Mouse (Mus musculus) neural tube, embryonic 11.5 days (tissue): ENCODE measurements around the gene Scn4a. TPM values are rescaled to one million over a fixed set of nuclear protein-coding genes. Genes with fewer than 3 reads are reported as not detected.

ENCODE experiments used
- ATAC-seq: fragments of 200-750 bp; cut with Nextera tagmentation; 2 replicates; pipeline ENCODE4 v1.8.0; 2017; ENCODE audit warnings: moderate number of reproducible peaks, mild to moderate bottlenecking, moderate TSS enrichment, moderate library complexity; ENCODE audit not compliant: insufficient read depth, low FRiP score, low TSS enrichment
- DNase-seq: peaks from one replicate; pipeline ENCODE4 v3.0.0-alpha.2; 2015; ENCODE audit warnings: low spot score
- H3K27ac ChIP-seq: fragments of 300-500 bp; sonication (generic); 2 replicates; pipeline ENCODE4 v1.5.1; 2014; ENCODE audit warnings: low read depth, mild to moderate bottlenecking, low read length
- H3K27me3 ChIP-seq: fragments of 300-500 bp; sonication (generic); 2 replicates; pipeline ENCODE4 v1.6.1; 2014; ENCODE audit warnings: mild to moderate bottlenecking, low read length, mixed read lengths; ENCODE audit not compliant: control insufficient read depth, insufficient read depth
- H3K36me3 ChIP-seq: fragments of 300-500 bp; sonication (generic); 2 replicates; pipeline ENCODE4 v1.6.1; 2014; ENCODE audit warnings: mild to moderate bottlenecking, low read length, moderate library complexity, mixed read lengths; ENCODE audit not compliant: control insufficient read depth, insufficient read depth
- H3K4me1 ChIP-seq: fragments of 300-500 bp; sonication (generic); 2 replicates; pipeline ENCODE4 v1.6.1; 2014; ENCODE audit warnings: low read length, mixed read lengths; ENCODE audit not compliant: control insufficient read depth, insufficient read depth
- H3K4me2 ChIP-seq: fragments of 300-500 bp; sonication (generic); 2 replicates; pipeline ENCODE4 v1.6.1; 2014; ENCODE audit warnings: low read depth, mild to moderate bottlenecking, moderate library complexity
- H3K4me3 ChIP-seq: fragments of 300-500 bp; sonication (generic); 2 replicates; pipeline ENCODE4 v1.5.1; 2014; ENCODE audit warnings: low read depth, low read length
- H3K9ac ChIP-seq: fragments of 300-500 bp; sonication (generic); 2 replicates; pipeline ENCODE4 v1.6.1; 2014; ENCODE audit warnings: mild to moderate bottlenecking, low read length
- H3K9me3 ChIP-seq: fragments of 300-500 bp; sonication (generic); 2 replicates; pipeline ENCODE4 v1.6.1; 2016; ENCODE audit warnings: low read length; ENCODE audit not compliant: control insufficient read depth
- WGBS: fragments of 180-500 bp; shearing (Covaris S2); extraction: QIAGEN DNeasy Blood & Tissue Kit; methylation state at CpG from one replicate; pipeline ENCODE4 v1.1.7; 2014; 5-methylcytosine and 5-hydroxymethylcytosine counted together
- polyA plus RNA-seq: library from polyadenylated mRNA; unstranded; fragments of >200 nt; fragmentation: Nextera tagmentation; extraction: Ambion mirVana; gene quantifications from 2 replicates; pipeline ENCODE4 v1.2.1, GENCODE M21; 2014

The Scn4a gene
- polyA plus RNA-seq, 1 experiment from 2014 or later = 0.04 TPM

DNA sequence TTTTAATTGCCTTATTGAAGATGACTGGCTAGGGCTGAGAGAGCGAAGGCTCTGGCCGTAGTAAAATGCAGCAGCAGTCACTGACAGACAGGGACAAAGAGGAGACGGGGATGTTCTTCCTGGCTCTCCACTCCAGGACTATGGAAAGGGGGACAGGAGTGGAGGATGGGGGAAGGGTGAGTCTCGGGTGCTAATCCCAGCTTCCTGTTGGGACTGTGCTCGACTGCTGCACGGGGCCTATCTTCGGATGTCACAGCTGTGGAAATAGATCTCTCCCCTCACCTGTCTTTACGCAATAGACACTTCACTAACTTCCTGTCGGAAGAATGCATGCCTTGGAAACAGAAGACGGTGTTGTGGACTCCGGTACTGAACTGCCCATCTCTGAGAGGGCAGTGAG lies 20.9 kb upstream of the Scn4a start:
- H3K4me2 ChIP-seq = no peak overlapping the region
- DNase-seq = no peak
- no peak overlapping the region for H3K4me3 ChIP-seq
- no peaks in the 10 kb centered on the region for H3K4me1 ChIP-seq
- H3K27ac ChIP-seq = no peak overlapping the region
- no peaks in the 10 kb centered on the region for H3K9me3 ChIP-seq
- 62% methylated on average over 11 of the region's 11 CpGs for WGBS
- ATAC-seq = no peak
- H3K9ac ChIP-seq = no peak overlapping the region
- H3K27me3 ChIP-seq = no peaks in the 10 kb centered on the region
- no peaks in the 10 kb centered on the region for H3K36me3 ChIP-seq

DNA sequence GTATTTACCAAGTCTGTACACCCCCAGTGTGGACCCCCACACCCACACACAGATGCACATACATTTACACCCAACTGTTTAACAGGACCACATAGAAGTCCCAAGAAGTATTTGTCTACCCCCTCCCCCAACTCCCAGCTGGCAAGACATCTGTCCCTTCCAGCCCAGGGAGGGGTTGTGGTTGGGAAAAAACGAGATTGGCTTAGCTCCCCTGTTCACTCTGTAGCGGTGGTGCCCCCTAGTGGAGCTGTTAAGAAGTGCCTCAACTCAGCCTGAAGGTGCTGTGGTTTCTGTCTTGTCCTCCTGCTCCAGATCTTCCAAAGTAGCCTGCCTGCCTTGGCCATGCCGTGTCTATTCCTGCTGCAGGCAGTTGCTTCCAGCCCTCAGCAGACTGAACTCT lies 13.2 kb upstream of the Scn4a start:
- Histone ChIP-seq H3K4me2 (no peak overlapping the region), H3K9ac (no peak overlapping the region), H3K4me3 (no peak overlapping the region), H3K27me3 (no peaks in the 10 kb centered on the region), H3K27ac (no peak overlapping the region), H3K36me3 (no peaks in the 10 kb centered on the region), H3K9me3 (no peaks in the 10 kb centered on the region), H3K4me1 (no peaks in the 10 kb centered on the region)
- ATAC-seq = no peak
- peak; percentile 79 for DNase-seq
- 17% methylated on average over 3 of the region's 3 CpGs for WGBS

DNA sequence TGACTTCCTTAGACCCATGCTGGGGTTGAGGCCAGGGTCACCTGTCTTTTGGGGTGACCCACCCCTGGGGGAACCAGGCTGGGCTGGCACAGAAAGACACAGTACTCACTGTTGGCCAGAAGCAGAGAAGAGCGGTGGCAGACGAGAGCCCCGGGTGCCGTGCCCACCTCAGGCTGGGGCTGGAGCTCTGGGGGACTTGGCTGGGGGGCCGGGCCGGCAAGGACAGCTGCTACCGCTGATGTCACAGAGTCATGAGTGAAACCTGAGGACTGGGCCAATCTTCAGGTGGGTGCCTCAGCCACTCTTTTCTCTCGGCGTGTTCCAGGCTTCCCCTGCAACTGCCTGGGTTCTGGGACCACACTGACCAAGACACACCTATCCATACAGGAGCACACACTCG lies 12.3 kb upstream of the Scn4a start, which contains the start of gene Prr29:
Prr29 (plus strand) TSS at position 107 of the 400 bp plus-strand sequence.
- Histone ChIP-seq H3K27ac (no peak within 1 kb of the TSS), H3K9ac (peak within 1 kb of the TSS; percentile 26; the same call in 1 of the 2 replicates), H3K4me2 (no peak within 1 kb of the TSS), H3K9me3 (no peaks in the 10 kb centered on the region), H3K27me3 (no peaks in the 10 kb centered on the region), H3K4me3 (no peak within 1 kb of the TSS), H3K36me3 (no peaks in the 10 kb centered on the region), H3K4me1 (no peaks in the 10 kb centered on the region)
- WGBS = 63% methylated on average over 7 of the region's 10 CpGs
- DNase-seq = no peak
- ATAC-seq = no peak

DNA sequence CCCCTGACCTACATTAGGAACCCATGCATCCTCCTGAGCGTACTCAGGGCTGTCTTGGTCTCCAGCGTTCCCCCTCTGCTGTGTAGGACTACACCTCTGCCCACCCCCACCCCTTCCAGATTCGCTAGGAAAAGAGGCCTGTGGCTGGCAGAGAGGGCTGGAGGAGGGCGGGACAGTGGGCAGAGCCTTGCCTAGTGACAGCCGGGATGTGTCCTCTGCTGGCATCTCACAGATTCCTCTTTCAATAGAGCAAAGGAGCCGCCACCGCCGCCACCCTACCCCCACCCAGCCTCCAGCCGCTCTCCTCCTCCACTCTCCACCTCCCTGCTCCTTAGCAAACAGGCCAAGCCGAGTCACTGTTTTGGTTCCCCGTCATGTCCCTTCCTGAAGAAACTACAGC lies 11.6 kb upstream of the Scn4a start:
- H3K27me3 ChIP-seq = no peaks in the 10 kb centered on the region
- H3K27ac ChIP-seq = no peak overlapping the region
- H3K36me3 ChIP-seq = no peaks in the 10 kb centered on the region
- WGBS = 4% methylated on average over 11 of the region's 11 CpGs
- H3K4me1 ChIP-seq = no peaks in the 10 kb centered on the region
- no peaks in the 10 kb centered on the region for H3K9me3 ChIP-seq
- H3K4me2 ChIP-seq = no peak overlapping the region
- DNase-seq (no peak), ATAC-seq (no peak)
- peak overlapping the region; percentile 26; the same call in 1 of the 2 replicates for H3K9ac ChIP-seq
- H3K4me3 ChIP-seq = no peak overlapping the region

DNA sequence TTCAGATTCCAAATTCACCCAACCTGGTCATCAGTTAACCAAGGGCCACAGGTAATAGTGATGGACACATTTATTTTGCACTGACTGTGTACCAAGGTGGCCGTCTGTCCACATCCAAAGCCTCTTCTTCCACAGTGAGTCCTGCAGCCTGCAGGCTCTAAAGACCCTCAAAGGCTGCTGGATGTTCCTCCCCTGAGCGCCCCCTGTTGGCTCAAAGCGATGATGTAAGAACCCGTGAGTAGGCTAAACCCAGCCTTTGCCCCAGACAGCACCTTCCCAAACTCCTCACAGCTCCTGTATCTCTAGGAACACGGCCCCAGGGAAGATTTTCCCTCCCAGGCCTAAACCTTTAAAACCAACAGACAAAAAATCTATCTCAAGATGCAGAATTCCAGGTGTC lies 6.3 kb upstream of the Scn4a start:
- Histone ChIP-seq H3K9me3 (no peaks in the 10 kb centered on the region), H3K4me2 (no peak overlapping the region), H3K4me1 (no peaks in the 10 kb centered on the region), H3K36me3 (no peaks in the 10 kb centered on the region), H3K4me3 (no peak overlapping the region), H3K9ac (no peak overlapping the region), H3K27ac (no peak overlapping the region), H3K27me3 (no peaks in the 10 kb centered on the region)
- no peak for ATAC-seq
- DNase-seq = peak; percentile 56
- 19% methylated on average over 5 of the region's 5 CpGs for WGBS

DNA sequence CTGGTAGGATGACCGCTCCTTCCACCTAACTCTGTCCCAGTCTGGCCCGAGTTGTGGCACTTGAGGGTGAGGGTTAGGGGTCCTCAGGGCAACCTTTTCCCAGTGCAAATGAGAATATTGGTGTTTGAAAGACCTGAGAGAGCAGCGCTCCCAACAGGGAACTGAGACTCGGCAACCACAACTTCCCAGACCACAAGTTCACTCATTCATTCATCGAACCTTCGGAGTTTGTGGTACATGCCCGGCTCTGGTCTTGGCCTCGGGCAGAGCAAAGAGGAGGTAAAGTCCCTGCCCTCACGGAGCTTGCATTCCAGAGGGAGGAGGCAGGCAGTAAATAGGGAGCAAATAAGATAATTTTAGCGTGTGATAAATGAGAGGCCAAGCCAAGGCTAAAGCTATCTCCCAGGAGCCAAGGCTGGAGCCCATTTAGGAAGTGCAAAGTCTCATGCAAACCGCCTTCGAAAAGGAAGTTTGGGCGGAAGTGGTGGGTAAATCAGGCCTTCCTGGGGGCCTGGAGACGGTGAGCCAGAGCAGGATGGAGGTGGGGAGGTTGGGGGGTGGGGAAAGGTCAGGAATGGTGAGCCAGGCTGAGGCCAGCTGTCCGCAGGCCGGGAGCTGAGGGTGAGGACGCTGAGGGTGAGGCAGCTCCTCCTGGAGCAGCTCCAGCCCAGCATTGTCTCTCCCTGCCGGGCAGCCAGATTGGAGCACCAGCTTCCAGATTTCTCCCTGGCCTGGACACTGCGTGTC lies 2.5 kb upstream of the Scn4a start:
- no peak overlapping the region for H3K27ac ChIP-seq
- H3K36me3 ChIP-seq = no peaks in the 10 kb centered on the region
- H3K9me3 ChIP-seq = no peaks in the 10 kb centered on the region
- no peak for ATAC-seq
- H3K4me3 ChIP-seq = no peak overlapping the region
- H3K4me1 ChIP-seq = no peaks in the 10 kb centered on the region
- no peak for DNase-seq
- no peak overlapping the region for H3K4me2 ChIP-seq
- H3K9ac ChIP-seq = no peak overlapping the region
- 71% methylated on average over 19 of the region's 19 CpGs for WGBS
- H3K27me3 ChIP-seq = no peaks in the 10 kb centered on the region

DNA sequence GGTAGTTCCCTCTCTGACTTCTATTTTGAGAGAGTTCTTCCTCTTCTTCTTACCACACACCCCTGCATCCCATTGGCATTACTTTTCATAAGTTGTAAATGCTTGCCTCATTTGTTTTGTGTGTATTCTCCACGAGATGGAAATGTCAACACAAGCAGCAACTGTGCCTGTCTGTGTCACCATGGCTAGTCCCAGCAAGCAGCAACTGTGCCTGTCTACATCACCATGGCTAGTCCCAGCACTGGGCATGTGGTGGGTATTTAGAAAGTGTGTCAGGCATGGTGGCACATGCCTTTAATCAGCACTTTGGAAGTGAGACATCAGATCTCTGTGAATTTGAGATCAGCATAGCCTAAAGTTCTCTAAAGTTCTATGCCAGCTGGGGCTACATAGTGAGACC lies 1.1 kb upstream of the Scn4a start:
- 71% methylated on average over 1 of the region's 1 CpGs for WGBS
- Histone ChIP-seq H3K9me3 (no peaks in the 10 kb centered on the region), H3K4me3 (no peak overlapping the region), H3K9ac (no peak overlapping the region), H3K27me3 (no peaks in the 10 kb centered on the region), H3K4me1 (no peaks in the 10 kb centered on the region), H3K4me2 (no peak overlapping the region), H3K27ac (no peak overlapping the region), H3K36me3 (no peaks in the 10 kb centered on the region)
- ATAC-seq = no peak
- no peak for DNase-seq

DNA sequence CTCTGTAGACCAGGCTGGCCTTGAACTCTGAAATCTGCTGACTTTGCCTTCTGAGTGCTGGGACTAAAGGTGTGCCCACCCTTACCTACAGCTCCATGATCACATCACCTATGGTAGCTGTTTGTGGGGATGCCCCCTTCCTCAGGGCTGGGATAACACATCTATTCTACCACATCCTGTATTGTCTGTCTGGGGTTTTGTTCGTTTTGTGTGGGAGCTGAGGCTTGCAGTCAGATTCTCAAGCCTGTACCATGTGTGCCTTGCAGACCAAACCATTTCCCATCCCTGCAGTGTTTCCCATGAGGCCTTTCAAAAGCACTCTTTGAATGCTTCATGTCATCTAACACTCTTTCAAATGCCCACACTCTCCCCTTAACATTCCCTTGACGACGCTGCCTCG lies 1.1 kb downstream of the Scn4a start:
- WGBS = 79% methylated on average over 4 of the region's 4 CpGs
- H3K9ac ChIP-seq = no peak overlapping the region

DNA sequence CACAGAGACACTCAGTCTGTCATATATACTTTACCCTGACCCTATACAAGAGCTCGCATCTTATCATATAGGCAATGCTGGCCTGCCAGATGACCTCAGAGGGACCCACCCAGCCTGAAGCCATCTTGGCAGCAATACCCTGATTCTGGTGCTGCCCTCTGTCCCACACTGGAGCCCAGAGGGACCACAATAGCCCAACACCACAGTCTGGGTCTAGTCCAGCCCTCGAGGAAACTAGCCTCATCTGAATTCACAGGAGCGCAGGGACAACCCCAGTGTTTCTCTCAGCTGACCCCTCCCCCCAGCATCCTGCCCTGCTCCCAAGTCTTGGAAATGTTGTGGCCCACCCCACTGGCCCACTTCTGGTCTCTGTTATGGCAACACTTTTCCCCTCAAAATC lies 1.8 kb downstream of the Scn4a start:
- DNase-seq (no peak), ATAC-seq (no peak)
- Histone ChIP-seq H3K9ac (no peak overlapping the region), H3K4me3 (no peak overlapping the region), H3K4me1 (no peaks in the 10 kb centered on the region), H3K27me3 (no peaks in the 10 kb centered on the region), H3K36me3 (no peaks in the 10 kb centered on the region), H3K9me3 (no peaks in the 10 kb centered on the region), H3K27ac (no peak overlapping the region), H3K4me2 (no peak overlapping the region)
- 68% methylated on average over 3 of the region's 3 CpGs for WGBS

More for the DNA sequence above, 1.1 kb downstream of the Scn4a start:
- Histone ChIP-seq H3K36me3 (no peaks in the 10 kb centered on the region), H3K27ac (no peak overlapping the region), H3K4me1 (no peaks in the 10 kb centered on the region), H3K4me2 (no peak overlapping the region), H3K27me3 (no peaks in the 10 kb centered on the region), H3K4me3 (no peak overlapping the region), H3K9me3 (no peaks in the 10 kb centered on the region)
- ATAC-seq (no peak), DNase-seq (no peak)
